Mouse (Mus musculus) intestine, embryonic 16.5 days (tissue): ENCODE data around the gene Brd3. TPM values are rescaled to one million over a fixed set of nuclear protein-coding genes. Genes with fewer than 3 reads are reported as not detected.

Experiments used
- ATAC-seq: fragments of 200-750 bp; cut with Nextera tagmentation; 2 replicates; pipeline ENCODE4 v1.8.0; 2017; ENCODE audit warnings: moderate TSS enrichment, moderate library complexity
- H3K27ac ChIP-seq: fragments of 300-500 bp; sonication (generic); 2 replicates; pipeline ENCODE4 v1.5.1; 2014; ENCODE audit warnings: mild to moderate bottlenecking, low read length
- H3K27me3 ChIP-seq: fragments of 300-500 bp; sonication (generic); replicated peaks from 2 replicates; pipeline ENCODE4 v1.6.1; 2014; ENCODE audit warnings: low read length, control low read depth, mixed read lengths; ENCODE audit not compliant: control insufficient read depth, insufficient read depth
- H3K36me3 ChIP-seq: fragments of 300-500 bp; sonication (generic); 2 replicates; pipeline ENCODE4 v1.6.1; 2014; ENCODE audit warnings: low read length, control low read depth; ENCODE audit not compliant: control insufficient read depth, insufficient read depth
- H3K4me1 ChIP-seq: fragments of 300-500 bp; sonication (generic); 2 replicates; pipeline ENCODE4 v1.6.1; 2014; ENCODE audit warnings: low read length, control low read depth, mixed read lengths; ENCODE audit not compliant: control insufficient read depth, insufficient read depth
- H3K4me2 ChIP-seq: fragments of 300-500 bp; sonication (generic); 2 replicates; pipeline ENCODE4 v1.6.1; 2014; ENCODE audit warnings: low read depth, low read length, control low read depth
- H3K4me3 ChIP-seq: fragments of 300-500 bp; sonication (generic); 2 replicates; pipeline ENCODE4 v1.5.1; 2014; ENCODE audit warnings: mild to moderate bottlenecking, low read length
- H3K9ac ChIP-seq: fragments of 300-500 bp; sonication (generic); 2 replicates; pipeline ENCODE4 v1.6.1; 2014; ENCODE audit warnings: low read depth, low read length
- H3K9me3 ChIP-seq: fragments of 300-500 bp; sonication (generic); 2 replicates; pipeline ENCODE4 v1.6.1; 2016; ENCODE audit warnings: low read length, control low read depth; ENCODE audit not compliant: control insufficient read depth
- WGBS: fragments of 180-500 bp; shearing (Covaris S2); extraction: QIAGEN DNeasy Blood & Tissue Kit; methylation state at CpG from one replicate; pipeline ENCODE4 v1.1.7; 2014; 5-methylcytosine and 5-hydroxymethylcytosine counted together
- polyA plus RNA-seq: library from polyadenylated mRNA; unstranded; fragments of >200 nt; fragmentation: Nextera tagmentation; extraction: Ambion mirVana; gene quantifications from 2 replicates; pipeline ENCODE4 v1.2.1, GENCODE M21; 2015

Gene Brd3
- polyA plus RNA-seq, 1 experiment from 2014 or later: 82.5 TPM

DNA sequence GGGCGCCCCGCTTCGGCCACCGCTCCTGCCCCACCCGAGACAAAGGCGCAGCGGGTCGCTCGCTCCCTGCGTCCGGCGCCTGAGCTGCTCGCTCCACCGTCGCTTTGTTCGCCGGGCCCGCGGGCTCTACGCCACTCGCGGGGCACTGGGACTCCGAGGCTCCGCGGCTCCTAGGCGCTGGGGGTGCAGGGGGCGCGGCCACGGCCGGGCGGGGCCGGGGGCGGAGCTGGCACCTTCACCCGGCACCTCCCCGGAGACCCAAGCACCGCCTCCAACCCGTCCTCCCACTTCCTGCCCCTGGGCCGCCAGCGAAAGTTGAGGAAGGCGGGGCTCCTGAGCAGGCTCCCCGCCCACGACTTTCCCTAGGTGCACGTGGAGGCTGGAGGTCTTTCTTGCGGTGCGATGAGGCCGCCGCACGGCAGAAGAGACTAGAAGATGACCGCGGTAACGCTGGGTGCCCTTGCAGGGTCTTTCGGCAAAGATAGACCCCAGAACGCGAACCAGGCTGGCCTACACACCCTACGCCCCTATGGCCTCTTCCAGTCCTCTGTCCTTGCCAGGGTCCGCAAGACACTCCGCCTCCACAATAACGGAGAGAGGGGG is 80.5 kb downstream of the Brd3 start, which contains the start of gene Vav2:
Gene Vav2 (minus strand): TSS at position 179 of the 603 bp plus-strand sequence.
- H3K36me3 ChIP-seq: no peaks in the 10 kb centered on the region
- H3K4me3 ChIP-seq: peak within 1 kb of the TSS; percentile 88
- ATAC-seq: peak; percentile 95
- no peaks in the 10 kb centered on the region for H3K27me3 ChIP-seq
- WGBS: 1% methylated on average over 57 of the region's 58 CpGs
- no peaks in the 10 kb centered on the region for H3K9me3 ChIP-seq
- peaks cover 29% of the 10 kb centered on the region for H3K4me1 ChIP-seq
- H3K4me2 ChIP-seq: peak within 1 kb of the TSS; percentile 99
- peak within 1 kb of the TSS; percentile 85 for H3K9ac ChIP-seq
- peak within 1 kb of the TSS; percentile 77 for H3K27ac ChIP-seq

DNA sequence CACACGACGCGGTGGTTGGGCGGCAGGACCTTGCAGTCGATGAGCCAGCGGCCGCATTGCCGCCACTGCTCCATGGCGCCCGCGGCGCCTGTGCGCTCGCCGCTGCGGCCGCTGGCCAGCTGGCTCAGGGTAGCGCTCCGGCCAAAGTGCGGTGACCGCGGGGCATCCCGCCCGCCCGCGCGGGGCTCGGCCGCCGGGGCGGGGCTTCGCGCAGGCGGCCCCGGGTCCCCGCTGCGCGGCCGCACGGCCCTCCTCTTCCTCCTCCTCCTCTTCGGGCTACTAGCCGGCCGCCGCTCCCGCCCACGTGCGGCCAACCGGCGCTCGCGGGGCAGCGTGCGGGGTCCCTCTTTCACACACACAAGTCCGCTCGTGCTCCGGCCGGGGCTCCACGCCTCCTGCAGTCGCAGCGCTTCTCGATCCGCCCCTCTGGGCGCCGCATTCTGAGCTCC is 81.0 kb downstream of the Brd3 start:
- under 1% methylated on average over 61 of the region's 64 CpGs for WGBS
- H3K27ac ChIP-seq: peak overlapping the region; percentile 77
- H3K4me3 ChIP-seq: peak overlapping the region; percentile 88
- peak overlapping the region; percentile 99 for H3K4me2 ChIP-seq
- peak; percentile 64 for ATAC-seq
- peak overlapping the region; percentile 85 for H3K9ac ChIP-seq
- no peaks in the 10 kb centered on the region for H3K9me3 ChIP-seq
- H3K4me1 ChIP-seq: peaks cover 32% of the 10 kb centered on the region
- no peaks in the 10 kb centered on the region for H3K36me3 ChIP-seq
- no peaks in the 10 kb centered on the region for H3K27me3 ChIP-seq

DNA sequence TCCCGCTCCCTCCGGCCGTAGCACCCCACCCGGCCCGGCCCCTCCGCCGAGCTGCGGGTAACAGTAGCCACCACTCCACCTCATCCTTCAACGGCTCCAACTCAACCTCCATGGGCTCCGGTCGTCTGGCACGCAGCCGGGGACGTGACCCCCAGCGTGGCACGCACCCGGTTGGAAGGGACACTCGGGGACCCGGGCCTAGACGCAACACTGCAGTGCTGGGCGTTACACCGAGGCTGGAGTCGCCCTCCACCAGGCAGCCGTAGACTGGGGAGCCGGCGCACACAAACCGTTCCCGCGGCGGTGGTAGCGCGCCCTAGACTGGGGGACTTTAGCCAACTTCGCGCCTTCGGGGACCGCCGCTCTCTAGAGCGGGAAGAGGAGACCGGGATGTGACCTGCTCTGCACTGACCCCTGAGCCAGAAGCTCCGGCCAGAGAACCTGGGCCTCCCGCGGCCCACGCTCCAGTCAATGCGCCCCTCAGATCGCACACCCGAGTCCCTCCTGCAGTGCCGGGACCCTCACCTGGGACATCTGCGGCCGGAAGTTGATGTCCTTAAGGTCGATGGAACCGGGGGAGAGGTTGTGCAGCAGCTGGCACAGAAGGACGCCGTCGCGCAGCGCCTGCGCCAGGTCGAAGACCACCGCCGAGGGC is 81.6 kb downstream of the Brd3 start:
- H3K27ac ChIP-seq: peak overlapping the region; percentile 34
- ATAC-seq: peak; percentile 15
- under 1% methylated on average over 60 of the region's 60 CpGs for WGBS
- peak overlapping the region; percentile 99 for H3K4me2 ChIP-seq
- peak overlapping the region; percentile 88 for H3K4me3 ChIP-seq
- H3K9me3 ChIP-seq: no peaks in the 10 kb centered on the region
- peaks cover 34% of the 10 kb centered on the region for H3K4me1 ChIP-seq
- H3K36me3 ChIP-seq: no peaks in the 10 kb centered on the region
- H3K27me3 ChIP-seq: no peaks in the 10 kb centered on the region
- peak overlapping the region; percentile 85 for H3K9ac ChIP-seq

DNA sequence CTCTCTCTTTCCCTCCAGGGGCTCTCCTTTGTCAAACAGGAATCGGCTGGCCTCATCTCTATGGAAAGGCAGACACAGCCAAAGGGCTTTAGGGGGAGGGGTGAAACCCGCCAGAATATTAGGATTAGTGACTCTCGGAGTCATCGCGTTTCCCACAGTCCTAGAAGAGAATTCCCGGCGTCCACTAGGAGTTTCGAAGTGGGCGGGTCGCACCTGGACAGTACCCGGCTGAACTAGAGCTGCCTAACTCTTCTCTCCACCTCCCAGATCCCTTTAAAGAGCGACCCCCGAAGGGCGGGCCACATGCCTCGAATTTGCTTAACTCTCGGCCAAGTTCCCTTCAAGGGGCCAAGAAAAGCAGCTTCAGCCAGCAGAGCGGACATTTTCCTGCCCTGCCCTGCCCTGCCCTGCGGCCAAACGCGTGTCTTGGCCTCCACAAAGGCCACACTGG is 82.3 kb downstream of the Brd3 start:
- Histone ChIP-seq H3K9ac (peak overlapping the region; percentile 85), H3K4me1 (peaks cover 34% of the 10 kb centered on the region), H3K9me3 (no peaks in the 10 kb centered on the region), H3K36me3 (no peaks in the 10 kb centered on the region), H3K4me3 (peak overlapping the region; percentile 88), H3K27me3 (no peaks in the 10 kb centered on the region), H3K27ac (peak overlapping the region; percentile 28; the same call in 1 of the 2 replicates), H3K4me2 (peak overlapping the region; percentile 99)
- no peak for ATAC-seq
- 1% methylated on average over 20 of the region's 20 CpGs for WGBS

DNA sequence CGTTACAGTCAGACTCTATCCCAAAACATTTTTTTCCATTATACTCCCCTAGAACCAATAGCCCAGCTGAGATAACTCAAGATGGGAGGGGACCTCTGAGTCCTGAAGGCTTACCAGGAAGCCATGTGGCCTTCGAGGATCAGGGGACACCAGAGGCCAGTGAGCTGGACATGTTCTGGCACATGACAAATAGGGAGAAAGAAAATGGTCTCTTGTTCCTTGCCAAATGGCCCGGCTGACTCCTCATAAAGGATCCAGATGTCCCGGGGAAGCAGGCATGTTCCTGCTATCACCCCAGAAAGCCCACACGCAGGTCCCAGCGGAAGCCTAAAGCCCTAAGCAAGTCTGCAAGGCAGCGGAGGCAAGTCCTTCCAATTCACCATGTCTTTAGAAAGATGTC is 83.9 kb downstream of the Brd3 start:
- WGBS: 65% methylated on average over 7 of the region's 7 CpGs
- H3K9ac ChIP-seq: no peak overlapping the region
- no peaks in the 10 kb centered on the region for H3K9me3 ChIP-seq
- H3K27me3 ChIP-seq: no peaks in the 10 kb centered on the region
- no peaks in the 10 kb centered on the region for H3K36me3 ChIP-seq
- no peak overlapping the region for H3K4me2 ChIP-seq
- no peak overlapping the region for H3K4me3 ChIP-seq
- no peak for ATAC-seq
- no peak overlapping the region for H3K27ac ChIP-seq
- peaks cover 48% of the 10 kb centered on the region for H3K4me1 ChIP-seq

DNA sequence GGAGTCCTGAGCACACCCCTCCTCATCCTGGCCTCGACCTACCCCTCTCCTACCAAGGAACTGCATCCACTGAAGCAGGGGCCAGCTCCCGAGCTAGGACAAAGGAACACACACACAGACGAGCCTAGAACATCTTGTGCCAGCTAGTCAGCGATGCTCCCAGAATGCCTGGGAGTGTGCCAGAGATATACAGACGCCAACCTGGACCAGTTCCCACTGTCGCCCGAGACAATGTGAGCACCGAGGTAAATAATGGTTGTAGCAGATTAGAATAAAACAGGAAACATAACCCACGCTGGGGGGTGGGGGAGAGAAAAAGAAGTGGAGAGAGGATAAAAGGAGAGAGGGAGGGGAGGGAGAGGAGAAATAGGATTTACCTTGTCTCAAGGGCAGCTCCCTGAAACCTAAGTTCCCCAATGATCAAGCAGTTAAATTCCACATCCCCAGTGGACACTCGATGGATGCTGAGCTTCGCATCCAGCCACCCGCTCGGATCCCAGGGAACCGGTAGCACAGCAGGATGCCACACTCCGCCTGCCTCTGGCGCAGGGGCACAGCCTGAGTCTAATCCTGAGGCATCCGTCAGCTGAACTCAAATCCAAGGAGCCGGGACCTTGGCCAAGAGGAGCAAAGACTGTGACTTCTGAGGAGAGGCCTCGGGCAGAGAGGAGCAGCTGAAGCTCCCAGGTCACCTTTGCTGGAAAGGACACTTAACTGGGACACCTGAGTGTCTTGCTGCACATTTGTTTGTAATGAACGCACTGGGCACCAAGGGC is 86.0 kb downstream of the Brd3 start:
- peaks cover 58% of the 10 kb centered on the region for H3K4me1 ChIP-seq

DNA sequence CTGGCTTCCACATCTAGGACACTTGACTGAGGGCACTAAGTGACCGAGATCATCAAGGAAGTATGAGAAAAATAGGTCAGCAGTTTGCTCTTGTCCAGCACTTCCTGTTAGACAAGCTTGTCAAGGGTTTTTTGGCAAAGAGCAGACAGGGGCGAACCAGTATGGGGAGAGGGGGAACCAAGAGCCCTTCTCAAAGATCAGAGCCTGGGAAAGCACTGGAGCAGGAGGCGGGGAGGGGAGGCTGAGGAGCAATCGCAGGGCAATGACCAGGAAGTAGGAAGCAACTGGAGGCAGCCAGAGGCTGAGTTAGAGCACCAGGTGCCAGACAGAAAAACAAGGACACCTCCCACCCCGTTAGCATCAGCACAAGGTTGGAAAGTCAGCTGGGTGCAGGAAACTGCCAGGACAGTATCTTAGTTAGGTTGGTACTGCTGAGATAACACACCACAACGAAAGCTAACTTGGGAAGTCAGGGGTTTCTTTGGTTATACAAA is 88.8 kb downstream of the Brd3 start:
- WGBS: 15% methylated on average over 6 of the region's 6 CpGs
- Histone ChIP-seq H3K9me3 (no peaks in the 10 kb centered on the region), H3K4me3 (no peak overlapping the region), H3K4me2 (no peak overlapping the region), H3K9ac (peak overlapping the region; percentile 55), H3K36me3 (no peaks in the 10 kb centered on the region), H3K4me1 (peaks cover 72% of the 10 kb centered on the region), H3K27me3 (no peaks in the 10 kb centered on the region), H3K27ac (peak overlapping the region; percentile 86)
- ATAC-seq: peak; percentile 45

More for the DNA sequence above, 86.0 kb downstream of the Brd3 start:
- Histone ChIP-seq H3K9ac (no peak overlapping the region), H3K4me2 (no peak overlapping the region), H3K27me3 (no peaks in the 10 kb centered on the region), H3K4me3 (no peak overlapping the region), H3K9me3 (no peaks in the 10 kb centered on the region), H3K36me3 (no peaks in the 10 kb centered on the region), H3K27ac (no peak overlapping the region)
- WGBS: 73% methylated on average over 20 of the region's 20 CpGs
- no peak for ATAC-seq

DNA sequence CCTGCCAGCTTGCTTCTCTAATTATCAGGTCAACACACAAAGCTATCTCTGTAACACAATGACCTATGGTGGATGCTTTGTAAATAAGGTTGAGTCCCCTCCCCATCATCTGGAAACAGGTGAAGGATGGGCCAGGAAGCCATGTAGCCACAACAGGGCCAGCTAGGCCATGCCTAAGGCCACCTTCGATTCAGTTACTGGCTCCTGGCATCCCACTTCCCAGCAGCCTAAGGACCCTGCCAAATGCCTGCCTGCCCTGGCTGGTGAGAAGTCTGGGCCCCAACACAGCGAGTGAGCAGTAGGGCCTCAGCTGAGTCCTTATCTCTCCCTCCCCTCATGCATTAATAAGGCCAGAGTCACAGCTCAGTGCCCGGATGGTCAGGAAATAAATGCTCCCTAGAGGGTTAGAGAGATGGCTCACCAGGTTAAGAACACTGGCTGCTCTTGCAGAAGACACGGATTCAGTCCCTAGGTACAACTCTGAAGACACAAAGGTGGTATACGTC is 89.8 kb downstream of the Brd3 start:
- Histone ChIP-seq H3K27me3 (no peaks in the 10 kb centered on the region), H3K4me1 (peaks cover 72% of the 10 kb centered on the region), H3K9me3 (no peaks in the 10 kb centered on the region), H3K9ac (peak overlapping the region; percentile 38; the same call in 1 of the 2 replicates), H3K27ac (peak overlapping the region; percentile 86), H3K36me3 (no peaks in the 10 kb centered on the region), H3K4me3 (no peak overlapping the region), H3K4me2 (no peak overlapping the region)
- WGBS: 50% methylated on average over 5 of the region's 5 CpGs
- ATAC-seq: no peak

DNA sequence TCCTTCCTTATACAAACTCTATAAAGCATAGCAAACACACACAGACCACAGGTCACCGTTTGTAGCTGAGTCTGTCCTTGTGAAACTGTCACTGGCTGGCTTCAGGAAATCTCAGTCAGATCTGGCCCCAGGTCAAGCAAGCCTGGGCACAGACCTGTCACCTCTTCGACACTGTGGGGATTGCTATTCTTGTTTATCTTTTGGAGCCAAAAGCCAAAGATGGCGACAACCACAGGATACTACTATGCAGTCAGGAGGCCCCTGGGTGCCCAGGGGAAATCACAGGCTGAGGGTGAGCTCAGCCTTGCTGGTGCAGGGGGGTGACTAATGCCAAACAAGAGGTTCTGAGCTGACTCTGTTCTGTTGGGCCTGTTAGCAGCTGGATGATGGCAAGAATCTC is 91.0 kb downstream of the Brd3 start:
- 15% methylated on average over 3 of the region's 3 CpGs for WGBS
- H3K9me3 ChIP-seq: no peaks in the 10 kb centered on the region
- no peak overlapping the region for H3K4me3 ChIP-seq
- no peak overlapping the region for H3K4me2 ChIP-seq
- H3K9ac ChIP-seq: no peak overlapping the region
- ATAC-seq: peak; percentile 7; the same call in 1 of the 2 replicates
- no peaks in the 10 kb centered on the region for H3K27me3 ChIP-seq
- H3K4me1 ChIP-seq: peaks cover 81% of the 10 kb centered on the region
- no peaks in the 10 kb centered on the region for H3K36me3 ChIP-seq
- H3K27ac ChIP-seq: peak overlapping the region; percentile 67
